Mouse (Mus musculus) stomach, embryonic 16.5 days (tissue): ENCODE results near the gene Nova2. TPM values are rescaled to one million over a fixed set of nuclear protein-coding genes. Genes with fewer than 3 reads are reported as not detected.

Source experiments
- ATAC-seq: fragments of 200-750 bp; cut with Nextera tagmentation; 2 replicates; pipeline ENCODE4 v1.8.0; 2017; ENCODE audit warnings: moderate number of reproducible peaks, moderate TSS enrichment; ENCODE audit not compliant: insufficient read depth, low FRiP score
- H3K27ac ChIP-seq: fragments of 300-500 bp; sonication (generic); 2 replicates; pipeline ENCODE4 v1.5.1; 2014; ENCODE audit warnings: low read length
- H3K27me3 ChIP-seq: fragments of 300-500 bp; sonication (generic); 2 replicates; pipeline ENCODE4 v1.6.1; 2014; ENCODE audit warnings: low read length, control low read depth, mixed read lengths; ENCODE audit not compliant: control insufficient read depth, insufficient read depth
- H3K36me3 ChIP-seq: fragments of 300-500 bp; sonication (generic); 2 replicates; pipeline ENCODE4 v1.6.1; 2014; ENCODE audit warnings: low read length; ENCODE audit not compliant: control insufficient read depth, insufficient read depth
- H3K4me1 ChIP-seq: fragments of 300-500 bp; sonication (generic); 2 replicates; pipeline ENCODE4 v1.6.1; 2014; ENCODE audit warnings: low read length, control low read depth, mixed read lengths; ENCODE audit not compliant: control insufficient read depth, insufficient read depth
- H3K4me2 ChIP-seq: fragments of 300-500 bp; sonication (generic); 2 replicates; pipeline ENCODE4 v1.6.1; 2014; ENCODE audit warnings: low read depth, low read length, mixed read lengths
- H3K4me3 ChIP-seq: fragments of 300-500 bp; sonication (generic); replicated peaks from 2 replicates; pipeline ENCODE4 v1.5.1; 2014; ENCODE audit warnings: mild to moderate bottlenecking, low read length
- H3K9ac ChIP-seq: fragments of 300-500 bp; sonication (generic); 2 replicates; pipeline ENCODE4 v1.6.1; 2014; ENCODE audit warnings: low read length
- H3K9me3 ChIP-seq: fragments of 300-500 bp; sonication (generic); replicated peaks from 2 replicates; pipeline ENCODE4 v1.6.1; 2016; ENCODE audit warnings: low read length, control low read depth; ENCODE audit not compliant: control insufficient read depth
- WGBS: fragments of 180-500 bp; shearing (Covaris S2); extraction: QIAGEN DNeasy Blood & Tissue Kit; methylation state at CpG from one replicate; pipeline ENCODE4 v1.1.7; 2014; 5-methylcytosine and 5-hydroxymethylcytosine counted together
- polyA plus RNA-seq: library from polyadenylated mRNA; unstranded; fragments of >200 nt; fragmentation: Nextera tagmentation; extraction: Ambion mirVana; gene quantifications from 2 replicates; pipeline ENCODE4 v1.2.1, GENCODE M21; 2015

Nova2 gene
- polyA plus RNA-seq, 1 experiment from 2014 or later = 0.62 TPM

GRCm38 (mm10) chr7:18987747-18988146 is 62.1 kb downstream of the Nova2 start:
- ATAC-seq = no peak
- 75% methylated on average over 13 of the region's 13 CpGs for WGBS
- peaks cover 19% of the 10 kb centered on the region; the same call in 1 of the 2 replicates for H3K27me3 ChIP-seq
- H3K9me3 ChIP-seq = no peaks in the 10 kb centered on the region
- no peak overlapping the region for H3K9ac ChIP-seq
- peaks cover 13% of the 10 kb centered on the region; the same call in 1 of the 2 replicates for H3K4me1 ChIP-seq
- H3K36me3 ChIP-seq = no peaks in the 10 kb centered on the region
- no peak overlapping the region for H3K4me3 ChIP-seq
- H3K4me2 ChIP-seq = no peak overlapping the region
- H3K27ac ChIP-seq = no peak overlapping the region

GRCm38 (mm10) chr7:18988780-18989179 is 63.1 kb downstream of the Nova2 start:
- Histone ChIP-seq H3K9ac (no peak overlapping the region), H3K4me2 (no peak overlapping the region), H3K36me3 (no peaks in the 10 kb centered on the region), H3K4me1 (peaks cover 13% of the 10 kb centered on the region; the same call in 1 of the 2 replicates), H3K9me3 (no peaks in the 10 kb centered on the region), H3K27ac (no peak overlapping the region), H3K4me3 (no peak overlapping the region), H3K27me3 (peaks cover 19% of the 10 kb centered on the region; the same call in 1 of the 2 replicates)
- 70% methylated on average over 6 of the region's 6 CpGs for WGBS
- ATAC-seq = no peak

GRCm38 (mm10) chr7:18989995-18990394 is 64.3 kb downstream of the Nova2 start:
- Histone ChIP-seq H3K9ac (no peak overlapping the region), H3K4me3 (peak overlapping the region; percentile 60; the same call in 1 of the 2 replicates), H3K27me3 (peaks cover 19% of the 10 kb centered on the region; the same call in 1 of the 2 replicates), H3K36me3 (no peaks in the 10 kb centered on the region), H3K27ac (0 out of 2 replicates have a peak overlapping the region, but pooled peaks have one; percentile 70), H3K4me2 (peak overlapping the region; percentile 87), H3K9me3 (no peaks in the 10 kb centered on the region), H3K4me1 (peaks cover 13% of the 10 kb centered on the region; the same call in 1 of the 2 replicates)
- no peak for ATAC-seq
- WGBS = 8% methylated on average over 5 of the region's 5 CpGs

GRCm38 (mm10) chr7:18990601-18991295 is 65.1 kb downstream of the Nova2 start, which contains the start of gene Mypop:
Gene Mypop (plus strand): TSS chr7:18991245.
- H3K9ac ChIP-seq = peak within 1 kb of the TSS; percentile 73
- H3K9me3 ChIP-seq = no peaks in the 10 kb centered on the region
- under 1% methylated on average over 36 of the region's 37 CpGs for WGBS
- peak; percentile 95 for ATAC-seq
- peaks cover 18% of the 10 kb centered on the region; the same call in 1 of the 2 replicates for H3K4me1 ChIP-seq
- H3K4me3 ChIP-seq = peak within 1 kb of the TSS; percentile 60
- H3K27ac ChIP-seq = peak within 1 kb of the TSS; percentile 70
- peaks cover 19% of the 10 kb centered on the region; the same call in 1 of the 2 replicates for H3K27me3 ChIP-seq
- peak within 1 kb of the TSS; percentile 87 for H3K4me2 ChIP-seq
- H3K36me3 ChIP-seq = no peaks in the 10 kb centered on the region

- no peaks in the 10 kb centered on the region for H3K36me3 ChIP-seq
- peak overlapping the region; percentile 87 for H3K4me2 ChIP-seq
- no peak overlapping the region for H3K27ac ChIP-seq
- 1% methylated on average over 59 of the region's 59 CpGs for WGBS
- H3K4me3 ChIP-seq = peak overlapping the region; percentile 60
- no peaks in the 10 kb centered on the region for H3K9me3 ChIP-seq
- H3K27me3 ChIP-seq = peaks cover 19% of the 10 kb centered on the region; the same call in 1 of the 2 replicates
- peaks cover 18% of the 10 kb centered on the region; the same call in 1 of the 2 replicates for H3K4me1 ChIP-seq
- H3K9ac ChIP-seq = peak overlapping the region; percentile 73
- ATAC-seq = no peak
These were observed 66.1 kb downstream of the Nova2 start for GRCm38 (mm10) chr7:18991660-18992293.

GRCm38 (mm10) chr7:18992294-18992675 is 66.6 kb downstream of the Nova2 start:
- no peaks in the 10 kb centered on the region for H3K36me3 ChIP-seq
- H3K9ac ChIP-seq = peak overlapping the region; percentile 73
- peaks cover 18% of the 10 kb centered on the region; the same call in 1 of the 2 replicates for H3K4me1 ChIP-seq
- no peaks in the 10 kb centered on the region for H3K9me3 ChIP-seq
- no peak for ATAC-seq
- 3% methylated on average over 31 of the region's 31 CpGs for WGBS
- peak overlapping the region; percentile 87 for H3K4me2 ChIP-seq
- no peak overlapping the region for H3K27ac ChIP-seq
- H3K4me3 ChIP-seq = peak overlapping the region; percentile 60
- peaks cover 19% of the 10 kb centered on the region; the same call in 1 of the 2 replicates for H3K27me3 ChIP-seq

GRCm38 (mm10) chr7:18993036-18993435 is 67.3 kb downstream of the Nova2 start:
- Histone ChIP-seq H3K4me3 (no peak overlapping the region), H3K27ac (no peak overlapping the region), H3K9me3 (no peaks in the 10 kb centered on the region), H3K36me3 (no peaks in the 10 kb centered on the region), H3K9ac (no peak overlapping the region), H3K4me1 (peaks cover 18% of the 10 kb centered on the region; the same call in 1 of the 2 replicates), H3K27me3 (peaks cover 19% of the 10 kb centered on the region; the same call in 1 of the 2 replicates), H3K4me2 (no peak overlapping the region)
- 90% methylated on average over 5 of the region's 5 CpGs for WGBS
- ATAC-seq = no peak

GRCm38 (mm10) chr7:18998835-18999234 is 73.1 kb downstream of the Nova2 start:
- 44% methylated on average over 9 of the region's 9 CpGs for WGBS
- Histone ChIP-seq H3K27me3 (no peaks in the 10 kb centered on the region), H3K9me3 (no peaks in the 10 kb centered on the region), H3K9ac (no peak overlapping the region), H3K4me2 (no peak overlapping the region), H3K4me1 (peaks cover 24% of the 10 kb centered on the region), H3K27ac (no peak overlapping the region), H3K4me3 (no peak overlapping the region), H3K36me3 (no peaks in the 10 kb centered on the region)
- ATAC-seq = no peak

- H3K4me1 ChIP-seq = peaks cover 29% of the 10 kb centered on the region
- 46% methylated on average over 10 of the region's 10 CpGs for WGBS
- peak overlapping the region; percentile 40 for H3K4me3 ChIP-seq
- no peak for ATAC-seq
- no peaks in the 10 kb centered on the region for H3K27me3 ChIP-seq
- H3K9ac ChIP-seq = peak overlapping the region; percentile 65
- peaks cover 5% of the 10 kb centered on the region; the same call in 1 of the 2 replicates for H3K36me3 ChIP-seq
- H3K4me2 ChIP-seq = peak overlapping the region; percentile 53
- no peaks in the 10 kb centered on the region for H3K9me3 ChIP-seq
- peak overlapping the region; percentile 81; the same call in 1 of the 2 replicates for H3K27ac ChIP-seq
These were observed 74.7 kb downstream of the Nova2 start for GRCm38 (mm10) chr7:19000421-19000820.
